Mouse (Mus musculus) liver, embryonic 14.5 days (tissue): ENCODE measurements at regions not wholly inside any gene's neighbourhood (a gene's known extent, or its start where the extent isn't known, plus 50 kb on each side); places are given as distances from the start of the nearest gene placed in this dataset.

Source experiments
- ATAC-seq: fragments of 200-750 bp; cut with Nextera tagmentation; 2 replicates; pipeline ENCODE4 v1.8.0; 2017; ENCODE audit warnings: moderate number of reproducible peaks, mild to moderate bottlenecking, moderate library complexity; ENCODE audit not compliant: insufficient read depth
- DNase-seq, 3 experiments: peaks; one replicate each; pipeline ENCODE4 v3.0.0-alpha.2; 2012 to 2013; ENCODE audit warnings: low read depth in 3 of 3, low spot score in 3 of 3
- H3K27ac ChIP-seq: fragments of 300-500 bp; sonication (generic); 2 replicates; pipeline ENCODE4 v1.5.1; 2014; ENCODE audit warnings: moderate library complexity, mild to moderate bottlenecking, control low read depth, inconsistent platforms
- H3K27me3 ChIP-seq: fragments of 300-500 bp; sonication (generic); 2 replicates; pipeline ENCODE4 v1.6.1; 2014; ENCODE audit warnings: mild to moderate bottlenecking, low read length, moderate library complexity; ENCODE audit not compliant: control insufficient read depth, insufficient read depth
- H3K36me3 ChIP-seq: fragments of 300-500 bp; sonication (generic); replicated peaks from 2 replicates; pipeline ENCODE4 v1.6.1; 2014; ENCODE audit warnings: low read depth; ENCODE audit not compliant: control insufficient read depth, insufficient read depth
- H3K4me1 ChIP-seq, 2 experiments: fragments of 200-500 bp in 1 of 2; fragments of 300-500 bp in 1 of 2; sonication (generic) in 1 of 2; replicated peaks; 2 replicates each; pipeline ENCODE4 v1.6.1; 2012 to 2014; ENCODE audit warnings: antibody characterized with exemption in 1 of 2, inconsistent platforms in 1 of 2, low read length in 1 of 2; ENCODE audit not compliant: control insufficient read depth in 2 of 2, insufficient read depth in 2 of 2
- H3K4me2 ChIP-seq: fragments of 300-500 bp; sonication (generic); 2 replicates; pipeline ENCODE4 v1.6.1; 2014; ENCODE audit warnings: low read depth, mild to moderate bottlenecking, control low read depth, moderate library complexity
- H3K4me3 ChIP-seq, 2 experiments: fragments of 200-500 bp in 1 of 2; fragments of 300-500 bp in 1 of 2; sonication (generic) in 1 of 2; 2 replicates each; pipeline ENCODE4 v1.5.1; 2012 to 2014; ENCODE audit warnings: low read depth in 2 of 2, low read length in 2 of 2, mild to moderate bottlenecking in 2 of 2, control low read depth in 1 of 2, inconsistent platforms in 1 of 2, moderate library complexity in 1 of 2; ENCODE audit not compliant: insufficient read depth in 1 of 2
- H3K9ac ChIP-seq: fragments of 300-500 bp; sonication (generic); replicated peaks from 2 replicates; pipeline ENCODE4 v1.6.1; 2014; ENCODE audit warnings: mild to moderate bottlenecking, control low read depth, moderate library complexity
- H3K9me3 ChIP-seq: fragments of 300-500 bp; sonication (generic); 2 replicates; pipeline ENCODE4 v1.6.1; 2016; ENCODE audit warnings: low read length, mixed read lengths; ENCODE audit not compliant: control insufficient read depth
- CTCF ChIP-seq: IDR thresholded peaks from 2 replicates; pipeline ENCODE4 v1.5.1; 2016; ENCODE audit warnings: antibody characterized with exemption, low read depth, control low read depth
- EP300 ChIP-seq: IDR thresholded peaks from 2 replicates; pipeline ENCODE4 v1.6.1; 2016; ENCODE audit warnings: antibody characterized with exemption, low read depth
- WGBS: fragments of 180-500 bp; shearing (Covaris S2); extraction: QIAGEN DNeasy Blood & Tissue Kit; methylation state at CpG from one replicate; pipeline ENCODE4 v1.1.7; 2014; ENCODE audit not compliant: insufficient replicate concordance; 5-methylcytosine and 5-hydroxymethylcytosine counted together

- no peak overlapping the region for H3K27ac ChIP-seq
- no peaks in the 10 kb centered on the region for H3K27me3 ChIP-seq
- no peak for DNase-seq
- no peaks in the 10 kb centered on the region for H3K4me1 ChIP-seq
- H3K36me3 ChIP-seq, result no peaks in the 10 kb centered on the region
- H3K9ac ChIP-seq, result no peak overlapping the region
- TF ChIP-seq EP300, result no peak
- TF ChIP-seq CTCF, result no peak
- no peaks in the 10 kb centered on the region for H3K9me3 ChIP-seq
- ATAC-seq, result no peak
- H3K4me2 ChIP-seq, result no peak overlapping the region
- WGBS, result 70% methylated on average over 4 of the region's 4 CpGs
- no peak overlapping the region for H3K4me3 ChIP-seq
These were observed 295.9 kb upstream of the Cd180 start for GRCm38 (mm10) chr13:102397411-102397810.

GRCm38 (mm10) chr13:102411840-102412239, 281.5 kb upstream of the Cd180 start:
- Histone ChIP-seq H3K27ac (no peak overlapping the region), H3K36me3 (no peaks in the 10 kb centered on the region), H3K4me2 (no peak overlapping the region), H3K9ac (no peak overlapping the region), H3K4me3 (no peak overlapping the region), H3K27me3 (no peaks in the 10 kb centered on the region), H3K4me1 (no peaks in the 10 kb centered on the region), H3K9me3 (no peaks in the 10 kb centered on the region)
- no peak for DNase-seq
- WGBS, result 67% methylated on average over 4 of the region's 4 CpGs
- no peak for ATAC-seq
- TF ChIP-seq EP300, result no peak
- TF ChIP-seq CTCF, result no peak

- no peak for DNase-seq
- H3K4me1 ChIP-seq, result no peaks in the 10 kb centered on the region
- H3K27me3 ChIP-seq, result no peaks in the 10 kb centered on the region
- no peak for ATAC-seq
- H3K9me3 ChIP-seq, result no peaks in the 10 kb centered on the region
- no peak overlapping the region for H3K4me3 ChIP-seq
- H3K36me3 ChIP-seq, result no peaks in the 10 kb centered on the region
- H3K27ac ChIP-seq, result no peak overlapping the region
- H3K4me2 ChIP-seq, result no peak overlapping the region
- H3K9ac ChIP-seq, result no peak overlapping the region
- no peak for TF ChIP-seq CTCF
- TF ChIP-seq EP300, result no peak
- 43% methylated on average over 3 of the region's 3 CpGs for WGBS
These were observed 258.9 kb upstream of the Cd180 start for GRCm38 (mm10) chr13:102434372-102434954.

GRCm38 (mm10) chr13:102442676-102443075, 250.7 kb upstream of the Cd180 start:
- H3K4me3 ChIP-seq, result no peak overlapping the region
- H3K4me2 ChIP-seq, result no peak overlapping the region
- no peaks in the 10 kb centered on the region for H3K36me3 ChIP-seq
- no peak for ATAC-seq
- WGBS, result 45% methylated on average over 2 of the region's 2 CpGs
- H3K9me3 ChIP-seq, result no peaks in the 10 kb centered on the region
- no peak overlapping the region for H3K27ac ChIP-seq
- TF ChIP-seq CTCF, result no peak
- no peak for TF ChIP-seq EP300
- H3K27me3 ChIP-seq, result no peaks in the 10 kb centered on the region
- DNase-seq, result no peak
- no peaks in the 10 kb centered on the region for H3K4me1 ChIP-seq
- no peak overlapping the region for H3K9ac ChIP-seq

GRCm38 (mm10) chr13:102447310-102447709, 246.0 kb upstream of the Cd180 start:
- H3K27ac ChIP-seq, result no peak overlapping the region
- no peak overlapping the region for H3K9ac ChIP-seq
- H3K4me2 ChIP-seq, result no peak overlapping the region
- 69% methylated on average over 5 of the region's 5 CpGs for WGBS
- H3K9me3 ChIP-seq, result no peaks in the 10 kb centered on the region
- no peak for DNase-seq
- H3K4me3 ChIP-seq, result no peak overlapping the region
- no peaks in the 10 kb centered on the region for H3K27me3 ChIP-seq
- TF ChIP-seq EP300 (no peak), CTCF (no peak)
- H3K4me1 ChIP-seq, result no peaks in the 10 kb centered on the region
- H3K36me3 ChIP-seq, result no peaks in the 10 kb centered on the region
- no peak for ATAC-seq
